Mouse (Mus musculus): ENCODE results near the gene Zfp422.

Gene Zfp422

DNA sequence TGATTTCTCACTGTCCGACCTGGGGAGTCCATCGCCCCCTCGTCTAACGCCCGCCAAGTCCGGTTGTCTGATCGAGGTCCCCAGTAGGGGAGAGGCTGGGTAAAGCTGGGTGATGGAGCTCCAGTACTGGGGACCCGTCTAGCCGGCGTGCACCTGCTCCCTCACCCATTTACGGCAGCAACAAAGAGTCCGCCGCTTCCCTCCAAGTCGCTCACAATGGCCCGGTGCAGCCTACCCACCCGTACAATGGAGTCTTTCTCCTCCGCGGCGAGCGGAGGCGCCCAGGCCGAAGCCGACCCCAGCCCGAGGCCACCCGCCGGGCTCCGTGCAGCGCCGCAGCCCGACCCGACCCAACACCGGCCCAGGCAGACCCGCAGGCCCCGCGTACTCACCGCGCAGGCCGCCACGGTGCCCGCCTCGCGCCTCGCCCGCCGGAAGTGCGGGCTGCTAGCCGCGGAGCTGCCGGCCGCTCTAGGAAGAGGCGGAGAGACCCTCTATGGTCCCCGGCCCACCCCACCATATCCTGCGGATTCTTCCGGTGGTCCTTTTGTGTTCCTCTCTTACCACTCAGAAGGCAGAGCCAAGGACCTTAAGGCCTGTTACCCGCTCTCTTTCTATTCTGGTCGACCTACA is at the start of gene Zfp422:
Gene Zfp422 (minus strand): TSS at position 461 of the 633 bp plus-strand sequence.
- peak; percentile 72 for DNase-seq

DNA sequence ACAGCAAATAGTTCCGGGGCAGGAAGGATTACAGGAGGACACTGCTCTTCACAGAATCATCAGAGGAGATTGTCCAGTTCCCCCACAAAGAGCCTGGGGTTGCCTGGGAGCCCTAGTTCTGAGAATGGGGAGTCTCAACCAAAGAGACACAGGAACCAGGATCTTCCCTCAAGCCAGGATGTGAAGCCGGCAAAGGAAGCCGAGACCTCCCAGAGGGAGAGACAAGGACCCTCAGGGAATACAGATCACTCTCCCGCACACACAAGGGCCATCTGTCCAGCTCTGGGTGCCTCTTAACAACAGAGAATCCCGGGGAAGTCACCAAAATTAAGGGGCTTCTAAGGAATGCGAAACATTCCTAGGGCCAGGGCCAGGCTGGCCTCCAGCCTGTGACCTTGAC is 48.5 kb upstream of the Zfp422 start:
- DNase-seq = no peak

DNA sequence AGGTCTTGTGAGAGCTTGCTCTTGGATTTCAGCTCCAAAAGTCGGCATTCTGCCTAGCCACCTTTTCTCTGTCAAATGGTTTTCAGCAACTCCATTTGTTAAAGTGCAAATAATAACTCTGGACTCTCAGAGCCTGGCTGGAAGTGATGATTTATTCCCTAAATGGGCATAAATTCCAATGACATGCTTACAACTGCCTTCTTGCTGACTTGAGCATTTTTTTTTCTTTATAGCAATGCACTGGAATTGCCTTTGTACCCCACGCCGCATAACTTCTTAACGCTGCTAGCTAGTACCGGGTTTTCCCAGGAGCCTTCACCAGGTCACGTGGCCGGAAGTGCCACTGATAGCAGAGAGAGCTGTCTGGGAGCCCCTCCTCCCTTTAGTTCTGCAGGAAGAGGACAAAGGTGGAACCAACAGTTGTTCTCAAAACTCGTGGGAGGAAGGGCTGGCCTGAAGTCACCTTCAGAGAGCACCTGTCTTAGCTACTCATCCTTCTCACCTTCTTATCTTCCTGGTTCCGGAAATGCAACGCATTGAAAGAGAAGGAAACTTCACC is 47.6 kb upstream of the Zfp422 start:
- DNase-seq = peak; percentile 30

DNA sequence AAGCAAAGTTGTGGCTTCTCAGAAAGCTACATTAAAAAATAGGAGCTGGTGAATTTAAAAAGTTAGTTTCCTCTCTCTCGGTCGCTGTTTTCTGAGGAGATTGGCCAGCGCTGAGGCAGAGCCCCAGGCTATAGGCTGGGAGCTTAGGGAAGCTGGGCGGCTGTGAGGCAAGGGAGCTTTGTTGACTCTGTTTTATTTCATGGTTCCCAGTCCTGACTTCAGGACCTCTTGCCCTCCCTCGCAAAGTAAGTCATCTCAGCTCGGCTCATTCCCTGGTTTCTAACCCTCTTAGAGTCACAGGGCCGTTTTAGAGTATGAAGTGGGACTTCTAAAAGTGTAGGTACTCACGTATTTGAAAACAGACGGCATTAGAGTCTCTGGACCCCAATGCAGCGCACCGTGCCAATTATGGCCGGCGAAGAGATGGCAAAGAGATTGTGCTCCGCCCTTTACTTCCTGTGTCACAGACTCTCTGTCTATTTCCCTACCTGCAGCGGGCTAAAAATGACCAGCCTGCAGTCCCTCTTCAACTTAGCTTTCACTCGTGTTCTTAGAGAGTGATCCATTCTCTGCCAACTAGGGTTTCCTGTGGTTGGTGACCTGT is 45.6 kb upstream of the Zfp422 start:
- no peak for DNase-seq

DNA sequence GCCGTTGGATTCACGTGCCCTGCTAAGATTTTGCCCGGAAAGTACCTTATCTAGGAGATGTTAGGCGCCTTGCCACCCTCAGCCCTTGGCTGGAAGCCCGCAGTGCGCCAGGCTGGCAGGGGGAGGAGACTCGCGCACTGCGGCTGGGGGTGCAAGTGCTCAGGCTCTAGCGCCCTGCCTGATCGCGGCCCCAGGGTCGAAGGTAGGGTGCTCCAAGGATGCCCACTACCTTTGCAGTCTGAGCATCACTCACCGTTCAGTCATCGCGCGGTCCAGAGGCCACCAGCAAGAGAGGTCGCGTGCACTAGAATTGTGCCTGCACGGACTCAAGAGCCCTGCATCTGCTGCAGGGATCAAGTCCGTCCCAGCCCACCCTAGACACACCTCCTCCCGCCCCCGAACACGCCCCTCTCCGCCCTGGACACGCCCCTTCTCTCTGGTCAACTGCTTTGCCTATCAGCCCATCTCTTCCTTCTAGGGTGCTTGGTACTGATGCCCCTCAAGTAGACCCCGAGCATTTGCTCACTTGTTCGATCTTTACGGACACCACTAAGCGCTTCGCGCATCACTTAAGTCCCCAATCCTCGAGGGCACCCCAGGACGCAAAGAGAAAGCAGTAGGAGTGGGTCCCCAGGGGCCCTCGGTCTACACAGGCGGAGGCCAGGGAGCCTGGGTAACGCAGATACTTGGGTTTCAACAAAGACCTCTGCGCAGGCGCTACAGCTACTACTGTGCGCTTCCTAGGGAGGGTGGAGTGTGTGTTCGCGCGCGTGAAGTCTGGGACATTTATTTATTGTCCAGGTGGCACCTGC is 44.9 kb upstream of the Zfp422 start, which contains the start of gene Rassf4:
Gene Rassf4 (minus strand): TSS at position 482 of the 812 bp plus-strand sequence.
- peak; percentile 86 for DNase-seq

DNA sequence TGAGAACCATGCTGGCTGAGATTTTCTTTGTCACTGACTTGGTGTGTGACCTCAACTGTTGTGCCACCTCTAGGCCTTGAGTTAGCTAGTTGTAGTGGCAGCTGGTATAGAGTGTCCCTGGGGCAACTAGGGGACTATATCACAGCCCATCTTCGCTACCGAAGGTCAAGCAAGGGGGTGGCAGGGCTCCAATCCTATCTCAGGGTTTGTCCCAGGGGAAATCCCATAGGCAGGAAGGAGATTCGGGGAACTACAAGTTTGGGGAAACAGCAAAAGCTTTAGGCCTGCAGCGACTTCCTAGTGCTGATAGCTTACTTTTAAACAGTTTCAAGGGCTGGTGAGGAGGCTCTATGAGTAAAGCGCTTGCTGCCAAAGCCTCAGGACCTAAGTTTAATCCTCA is 43.5 kb upstream of the Zfp422 start:
- no peak for DNase-seq

DNA sequence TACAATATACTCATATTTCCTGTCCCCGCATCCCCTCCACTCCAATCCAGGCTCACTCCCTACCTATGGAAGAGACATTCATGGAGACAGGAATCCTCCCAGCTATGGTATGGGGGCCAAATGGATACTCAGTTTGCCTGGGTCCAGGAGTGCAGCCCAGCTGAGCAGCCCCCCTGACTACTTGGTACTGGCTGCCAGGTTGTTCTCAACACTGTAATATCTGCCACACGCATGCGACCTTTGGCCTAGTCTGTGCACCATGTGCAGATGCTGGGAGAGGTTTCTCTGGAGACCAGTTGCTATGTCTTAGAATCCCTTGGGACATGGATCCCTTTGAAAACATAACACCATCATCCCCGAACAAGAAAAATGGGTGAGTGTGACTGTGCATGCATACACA is 43.0 kb upstream of the Zfp422 start:
- no peak for DNase-seq

DNA sequence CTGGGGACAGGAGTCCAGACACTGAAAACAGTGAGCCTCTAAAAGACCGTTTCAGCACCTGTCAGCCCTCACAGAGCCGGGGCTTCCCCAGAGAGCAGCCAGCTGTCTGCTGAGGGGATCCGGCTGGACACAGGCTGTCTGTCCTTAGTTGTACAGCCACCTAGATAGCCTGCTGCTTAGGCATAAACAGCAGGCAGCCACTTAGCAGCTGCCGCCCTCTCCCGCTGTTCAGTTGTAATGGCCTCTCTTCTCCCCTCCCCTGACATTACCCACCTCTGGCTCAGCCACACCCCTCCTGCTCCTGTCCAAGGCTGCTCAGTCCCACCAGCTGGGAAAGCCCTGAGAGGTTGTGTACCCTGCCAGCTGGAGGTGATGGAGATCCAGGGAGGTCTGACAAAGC is 42.2 kb upstream of the Zfp422 start:
- DNase-seq = peak; percentile 34

DNA sequence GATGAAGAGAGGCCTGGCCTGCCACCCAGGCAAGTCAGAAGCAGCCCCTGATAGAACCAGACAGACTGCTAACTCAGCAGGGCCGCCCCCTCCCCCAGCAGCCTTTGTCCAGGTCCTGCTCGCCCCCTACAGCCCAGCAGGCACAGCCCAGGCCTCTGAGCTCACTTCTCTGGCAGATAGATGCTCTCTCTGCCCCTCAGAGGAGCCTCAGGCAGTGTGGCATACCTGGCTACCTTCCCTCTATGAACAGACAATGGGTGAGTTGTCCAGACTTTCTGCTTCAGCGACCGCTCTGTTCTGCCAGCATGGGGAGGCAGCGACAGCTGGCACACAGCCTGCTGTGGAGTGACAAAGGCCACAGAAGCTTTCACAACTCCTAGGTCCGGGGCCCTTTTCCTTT is 41.3 kb upstream of the Zfp422 start:
- DNase-seq = no peak

DNA sequence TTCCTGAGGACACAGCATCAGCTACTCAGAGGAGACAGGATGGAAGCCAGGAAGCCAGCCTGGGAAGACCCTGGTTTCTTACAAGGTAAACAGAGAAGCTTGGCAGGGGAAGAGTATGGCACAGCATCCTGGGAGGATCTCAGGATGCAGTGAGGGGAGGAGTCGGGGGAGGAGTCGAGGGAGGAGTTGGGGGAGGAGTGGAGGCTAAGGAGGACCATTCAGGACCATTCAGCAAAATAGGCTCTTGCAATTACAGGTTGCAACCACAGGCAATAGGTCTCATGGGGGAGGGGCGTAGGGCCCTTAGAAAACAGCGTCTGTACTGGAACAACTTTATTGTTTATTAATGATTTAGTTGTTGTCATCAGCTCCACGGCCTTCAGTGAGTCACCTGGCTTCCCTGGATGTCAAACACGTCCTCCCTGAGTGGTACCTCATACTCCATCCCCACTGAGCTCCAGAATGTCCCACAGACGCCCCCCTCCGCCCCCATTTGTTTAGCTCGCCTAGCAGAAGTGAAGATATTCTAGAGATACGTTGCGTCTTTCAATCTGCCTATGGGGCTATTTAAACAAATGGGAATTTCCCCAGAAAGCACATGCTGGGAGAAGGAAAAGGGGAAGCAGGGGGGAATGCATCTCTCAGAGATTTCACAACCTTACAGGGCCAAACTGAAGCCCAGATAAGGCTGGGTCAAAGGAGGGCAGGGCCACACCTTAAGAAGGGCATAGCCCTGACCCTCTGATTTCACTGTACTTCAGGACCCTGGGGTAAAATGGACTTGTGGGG is 40.1 kb upstream of the Zfp422 start:
- DNase-seq = peak; percentile 21

DNA sequence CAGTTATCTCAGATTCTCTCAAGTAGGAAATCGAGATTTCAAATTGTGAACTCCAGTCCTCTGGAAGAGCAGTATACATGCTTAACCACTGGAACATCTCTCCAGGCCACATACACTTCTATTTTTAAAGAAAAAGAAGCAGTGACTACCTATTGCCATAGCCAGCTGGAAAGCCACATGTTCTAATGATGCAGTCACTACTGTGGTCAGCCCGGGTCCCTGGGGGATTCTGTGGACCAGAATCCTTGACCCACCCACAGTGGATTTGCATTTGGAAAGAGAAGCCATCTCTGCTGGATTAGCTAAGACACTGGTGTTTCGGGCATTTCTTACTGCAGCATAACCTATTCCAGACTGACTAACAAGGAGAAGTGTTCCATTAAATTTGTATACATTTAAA is 38.6 kb upstream of the Zfp422 start:
- DNase-seq = no peak

DNA sequence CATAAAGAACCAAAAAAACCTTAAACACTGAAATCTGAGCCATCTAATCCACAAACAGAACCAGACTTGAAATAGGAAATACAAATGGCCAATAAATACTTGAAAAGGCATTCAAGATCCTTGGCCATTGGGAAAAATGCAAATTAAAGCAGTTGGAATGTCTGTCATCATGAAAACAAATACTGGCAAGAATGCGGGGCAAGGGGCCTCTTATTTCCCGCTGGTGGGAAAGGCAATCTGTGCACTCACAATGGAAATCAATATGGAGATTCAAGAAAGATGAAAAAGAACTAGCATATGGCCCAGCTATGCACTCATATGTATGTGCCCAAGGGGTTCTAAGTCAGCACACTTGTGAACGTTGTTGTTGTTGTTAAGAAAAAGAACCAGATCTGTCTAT is 38.1 kb upstream of the Zfp422 start:
- no peak for DNase-seq

DNA sequence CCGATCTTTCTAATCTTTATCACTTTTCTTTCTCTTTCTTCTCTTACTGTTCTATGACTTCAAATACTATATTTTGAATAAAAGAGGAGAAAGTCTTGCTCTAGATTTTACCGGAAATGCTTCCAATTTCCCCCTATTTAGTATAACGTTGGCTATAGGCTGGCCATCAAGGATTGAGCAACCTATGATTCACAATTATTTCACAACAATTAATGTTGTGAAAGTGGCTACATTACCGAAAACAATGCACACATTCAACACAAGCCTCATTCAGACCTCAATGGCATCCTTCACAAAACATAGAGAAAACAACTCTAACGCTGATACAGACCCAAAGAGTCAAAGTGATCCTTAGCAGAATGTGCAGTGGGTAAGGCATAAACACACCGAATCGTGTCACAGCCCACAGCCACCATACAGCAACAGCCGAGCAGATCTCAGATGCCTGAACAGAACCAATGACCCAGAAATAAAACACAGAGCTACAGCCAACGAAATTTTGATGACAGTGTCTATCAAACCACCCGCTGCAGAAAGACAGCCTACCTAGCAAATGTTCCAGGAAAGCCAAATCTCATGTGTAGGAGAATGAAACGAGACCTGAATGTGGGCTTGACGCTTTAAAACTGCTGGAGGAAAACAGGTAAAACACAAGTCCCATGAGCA is 37.4 kb upstream of the Zfp422 start:
- DNase-seq = no peak

DNA sequence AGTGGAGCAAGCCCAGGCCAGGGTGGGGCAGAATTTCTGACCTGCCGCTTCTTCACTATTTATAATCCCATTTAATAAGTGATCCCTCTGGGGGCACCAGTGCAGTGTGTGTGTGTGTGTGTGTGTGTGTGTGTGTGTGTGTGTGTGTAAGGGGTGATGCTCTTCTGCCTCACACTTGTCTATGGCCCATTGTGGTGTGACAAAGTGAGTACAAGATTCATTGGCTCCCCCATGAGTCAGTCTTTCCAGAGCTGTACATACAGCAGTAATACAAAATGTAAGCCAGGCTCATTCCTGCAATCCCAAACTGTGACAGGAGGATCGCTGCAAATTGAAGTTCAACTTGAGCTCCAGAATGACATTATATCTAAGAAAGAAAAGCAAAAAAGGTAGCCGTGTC is 36.0 kb upstream of the Zfp422 start:
- no peak for DNase-seq

DNA sequence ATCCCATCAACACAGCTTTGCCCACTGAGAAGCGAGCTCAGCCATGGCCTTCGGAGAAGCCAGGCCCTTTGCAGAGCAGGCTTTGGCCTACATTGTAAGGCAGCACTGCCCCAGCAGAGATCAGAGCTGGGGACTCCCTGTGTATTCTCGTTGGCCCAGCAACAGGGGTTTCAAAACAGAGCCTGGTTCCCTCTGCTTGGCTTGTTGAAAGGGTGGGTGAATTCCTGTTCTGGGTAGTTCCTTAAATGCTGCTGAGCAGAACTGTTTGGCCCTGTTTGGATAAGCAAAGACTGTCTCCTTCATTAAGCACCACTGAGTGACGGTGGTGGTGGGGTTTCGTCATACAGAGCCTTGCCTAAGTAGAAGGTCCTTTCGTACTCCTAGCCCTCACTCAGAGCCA is 35.2 kb upstream of the Zfp422 start:
- peak; percentile 20 for DNase-seq

DNA sequence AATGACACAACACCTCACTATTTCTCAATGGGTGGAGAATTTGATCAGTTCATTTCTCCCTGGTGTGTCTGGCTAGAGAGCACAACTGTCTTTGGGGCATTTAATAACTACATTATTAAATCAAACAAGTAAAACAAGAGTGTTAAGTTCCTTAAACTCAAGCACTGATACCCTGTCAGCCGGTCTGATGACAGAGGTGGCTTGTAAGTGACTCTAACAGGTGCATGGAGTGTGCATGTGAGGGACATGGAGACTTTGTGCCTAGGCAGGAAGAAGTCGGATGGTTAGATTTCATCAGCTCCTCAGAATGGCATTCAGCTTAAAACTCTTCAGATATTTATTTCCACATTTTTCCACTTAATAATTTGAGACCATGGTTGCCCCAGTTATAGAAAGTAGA is 34.6 kb upstream of the Zfp422 start:
- no peak for DNase-seq

DNA sequence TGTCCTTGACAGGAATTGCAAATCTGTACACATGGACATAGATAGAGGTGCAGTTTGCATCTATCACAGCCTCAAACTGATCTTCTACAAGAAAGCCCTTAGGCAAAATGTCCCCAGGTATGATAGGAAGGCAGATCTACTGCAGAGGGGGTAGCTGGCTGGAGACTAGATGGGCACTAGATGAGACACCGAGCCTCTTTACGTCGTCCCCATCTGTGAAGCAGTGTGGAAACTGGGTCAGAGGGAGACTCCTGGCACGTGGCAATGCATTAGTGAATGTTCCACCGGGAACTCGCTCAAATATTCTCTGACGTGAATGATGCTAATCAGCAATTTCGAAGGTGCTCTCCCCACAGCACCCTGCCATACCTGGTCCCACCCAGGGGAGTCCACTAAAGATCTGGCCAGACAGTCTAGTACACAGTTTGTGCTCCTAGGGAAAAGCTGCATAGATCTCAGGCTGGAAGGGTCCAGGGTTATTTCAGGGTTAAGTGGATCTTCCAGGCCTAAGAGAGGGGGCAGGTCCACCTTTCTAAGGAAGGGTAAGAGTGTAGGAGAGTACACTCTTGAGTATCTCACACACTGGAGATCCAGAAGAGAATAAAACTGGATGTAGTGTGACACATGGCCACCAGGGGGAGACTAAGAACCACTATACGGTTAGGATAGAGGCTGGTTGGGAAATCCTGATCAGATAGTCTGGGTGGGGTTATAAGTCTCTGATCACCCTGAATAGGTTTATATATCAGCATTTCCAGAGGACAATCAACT is 25.1 kb upstream of the Zfp422 start:
- peak; percentile 76 for DNase-seq

DNA sequence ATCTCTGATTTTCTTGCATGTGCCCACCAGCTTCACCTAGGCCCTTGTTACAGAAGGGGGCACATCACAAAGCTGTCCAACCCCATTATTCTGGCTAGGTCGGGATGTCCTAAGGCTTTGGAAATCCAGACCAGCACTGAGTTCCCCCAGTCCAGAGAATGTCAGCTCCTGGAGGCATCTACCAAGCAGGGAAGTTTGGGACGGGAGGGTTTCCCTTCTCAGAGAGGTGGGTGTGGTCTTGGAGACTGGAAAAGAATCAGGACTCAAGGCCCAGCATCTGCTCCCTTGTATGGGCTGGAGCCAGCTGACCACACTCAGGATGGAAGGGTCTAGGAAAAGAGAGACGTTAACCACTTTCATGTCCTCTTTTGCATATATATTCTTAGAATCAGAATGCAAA is 24.4 kb upstream of the Zfp422 start:
- DNase-seq = no peak

DNA sequence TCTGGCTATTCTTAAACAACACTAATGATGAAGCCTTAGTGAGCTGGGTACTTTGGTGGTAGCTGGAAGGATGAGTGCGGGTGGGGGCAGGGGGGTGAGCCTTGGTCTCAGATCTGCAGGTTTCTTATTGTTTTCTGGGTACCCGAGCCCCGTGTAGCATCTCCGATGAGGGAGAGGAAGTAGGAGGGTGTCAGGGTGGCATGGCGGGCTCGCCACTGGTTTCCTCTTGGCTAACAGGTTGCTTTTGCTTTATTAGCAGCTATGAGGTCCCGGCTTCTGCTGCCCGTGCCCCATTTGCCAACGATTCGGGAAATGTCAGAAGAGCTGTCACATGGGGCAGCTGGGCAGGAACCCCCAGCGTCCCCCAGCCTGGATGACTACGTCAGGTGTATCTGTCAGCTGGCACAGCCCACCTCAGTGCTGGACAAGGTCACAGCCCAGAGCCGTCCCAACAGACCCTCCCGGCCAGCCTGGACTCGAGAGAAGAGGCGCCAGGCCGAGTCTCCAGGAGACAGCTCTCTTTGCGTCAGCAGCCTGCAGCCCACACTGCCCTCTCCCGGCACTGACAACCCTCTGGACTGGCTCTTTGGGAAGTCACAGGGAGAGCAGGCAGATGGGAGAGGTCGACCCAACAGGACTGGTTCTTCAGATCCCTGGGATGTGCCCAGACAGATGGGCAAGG is 22.8 kb upstream of the Zfp422 start:
- peak; percentile 77 for DNase-seq

DNA sequence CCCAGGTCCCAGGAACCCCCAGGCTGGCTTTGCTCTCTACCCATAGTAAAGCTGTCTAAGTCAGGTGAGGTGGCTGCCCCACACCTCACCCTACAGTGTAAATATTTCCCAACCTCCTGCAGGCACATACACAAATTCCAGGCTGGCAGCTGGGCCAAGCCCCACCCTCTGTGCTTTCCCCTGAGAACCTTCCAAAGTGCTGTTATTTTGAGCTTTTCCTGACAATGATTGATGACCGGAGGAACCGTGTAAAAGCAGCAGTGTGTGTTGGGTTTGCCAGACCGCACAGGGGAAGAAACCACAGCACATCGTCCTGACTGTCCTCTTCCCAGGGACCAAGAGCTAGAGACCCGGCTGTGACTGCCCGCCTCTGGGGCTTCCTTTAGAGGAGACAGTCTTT is 21.6 kb upstream of the Zfp422 start, which contains the start of gene Depp1:
Gene Depp1 (plus strand): TSS at position 204 of the 400 bp plus-strand sequence.
- DNase-seq = peak; percentile 73

DNA sequence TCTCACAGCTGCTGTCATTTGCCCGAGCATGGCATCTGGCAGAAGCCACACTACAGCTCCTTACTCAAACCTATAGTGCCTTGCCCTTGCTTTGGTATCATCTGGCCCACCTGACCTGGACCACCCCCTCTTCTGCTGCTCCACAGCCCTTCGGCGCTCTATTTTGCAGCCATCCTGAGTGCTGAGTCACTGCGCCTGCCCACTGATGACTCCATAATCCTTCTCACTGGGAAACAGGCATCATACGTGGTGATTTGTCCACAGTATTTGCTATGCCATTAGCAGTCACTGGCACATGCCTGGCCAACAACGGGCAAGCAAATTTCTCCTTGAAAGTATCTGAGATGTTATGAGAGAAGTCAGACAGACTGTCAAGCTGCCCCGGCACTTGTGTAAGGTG is 21.0 kb upstream of the Zfp422 start:
- peak; percentile 22 for DNase-seq
